Mouse (Mus musculus) limb, embryonic 14.5 days (tissue): ENCODE measurements around the gene Drd4. TPM values are rescaled to one million over a fixed set of nuclear protein-coding genes. Genes with fewer than 3 reads are reported as not detected.
A peak's percentile ranks its signal among the peaks of the same experiment; 100 is the strongest.

ENCODE experiments used
- ATAC-seq: fragments of 200-750 bp; cut with Nextera tagmentation; 2 replicates; pipeline ENCODE4 v1.8.0; 2017; ENCODE audit warnings: low read depth, moderate number of reproducible peaks, moderate TSS enrichment; ENCODE audit not compliant: low FRiP score
- DNase-seq: peaks from one replicate; pipeline ENCODE4 v3.0.0-alpha.2; 2015; ENCODE audit warnings: low spot score
- H3K27ac ChIP-seq: fragments of 300-500 bp; sonication (generic); replicated peaks from 2 replicates; pipeline ENCODE4 v1.5.1; 2014; ENCODE audit warnings: low read depth, mild to moderate bottlenecking, low read length, moderate library complexity, mixed read lengths
- H3K27me3 ChIP-seq: fragments of 300-500 bp; sonication (generic); 2 replicates; pipeline ENCODE4 v1.6.1; 2014; ENCODE audit warnings: low read length, mixed read lengths; ENCODE audit not compliant: control insufficient read depth, insufficient read depth
- H3K36me3 ChIP-seq: fragments of 300-500 bp; sonication (generic); 2 replicates; pipeline ENCODE4 v1.6.1; 2014; ENCODE audit warnings: mild to moderate bottlenecking, low read length, moderate library complexity, mixed read lengths; ENCODE audit not compliant: control insufficient read depth, insufficient read depth
- H3K4me1 ChIP-seq: fragments of 300-500 bp; sonication (generic); 2 replicates; pipeline ENCODE4 v1.6.1; 2014; ENCODE audit warnings: antibody characterized with exemption, low read length, mixed read lengths; ENCODE audit not compliant: control insufficient read depth, insufficient read depth
- H3K4me2 ChIP-seq: fragments of 300-500 bp; sonication (generic); replicated peaks from 2 replicates; pipeline ENCODE4 v1.6.1; 2014; ENCODE audit warnings: low read depth, mild to moderate bottlenecking, low read length, moderate library complexity; ENCODE audit not compliant: severe bottlenecking
- H3K4me3 ChIP-seq: fragments of 300-500 bp; sonication (generic); replicated peaks from 2 replicates; pipeline ENCODE4 v1.5.1; 2014; ENCODE audit warnings: low read length
- H3K9ac ChIP-seq: fragments of 300-500 bp; sonication (generic); 2 replicates; pipeline ENCODE4 v1.6.1; 2014; ENCODE audit warnings: mild to moderate bottlenecking, low read depth, low read length, moderate library complexity; ENCODE audit not compliant: severe bottlenecking
- H3K9me3 ChIP-seq: fragments of 300-500 bp; sonication (generic); 2 replicates; pipeline ENCODE4 v1.6.1; 2016; ENCODE audit warnings: low read length; ENCODE audit not compliant: control insufficient read depth
- POLR2A ChIP-seq: fragments of 200-500 bp; IDR thresholded peaks from 2 replicates; pipeline ENCODE4 v1.8.0; 2012; ENCODE audit warnings: inconsistent platforms, mild to moderate bottlenecking, moderate library complexity, borderline replicate concordance; ENCODE audit not compliant: insufficient read depth, insufficient read length; ENCODE audit errors: extremely low read depth
- WGBS: fragments of 180-500 bp; shearing (Covaris S2); extraction: QIAGEN DNeasy Blood & Tissue Kit; methylation state at CpG from one replicate; pipeline ENCODE4 v1.1.7; 2014; 5-methylcytosine and 5-hydroxymethylcytosine counted together
- polyA plus RNA-seq, 2 experiments: library from polyadenylated mRNA; depleted of rRNA in 1 of 2; stranded (reverse) in 1 of 2; unstranded in 1 of 2; fragments of >200 nt; fragmentation: Nextera tagmentation in 1 of 2; extraction: Ambion mirVana in 1 of 2; gene quantifications; 2 replicates each; pipeline versions ENCODE4 v1.2.1 to v1.2.3; 2012 to 2014

Gene Drd4
- polyA plus RNA-seq, 2 experiments: 1.5 to 3.1 TPM

DNA sequence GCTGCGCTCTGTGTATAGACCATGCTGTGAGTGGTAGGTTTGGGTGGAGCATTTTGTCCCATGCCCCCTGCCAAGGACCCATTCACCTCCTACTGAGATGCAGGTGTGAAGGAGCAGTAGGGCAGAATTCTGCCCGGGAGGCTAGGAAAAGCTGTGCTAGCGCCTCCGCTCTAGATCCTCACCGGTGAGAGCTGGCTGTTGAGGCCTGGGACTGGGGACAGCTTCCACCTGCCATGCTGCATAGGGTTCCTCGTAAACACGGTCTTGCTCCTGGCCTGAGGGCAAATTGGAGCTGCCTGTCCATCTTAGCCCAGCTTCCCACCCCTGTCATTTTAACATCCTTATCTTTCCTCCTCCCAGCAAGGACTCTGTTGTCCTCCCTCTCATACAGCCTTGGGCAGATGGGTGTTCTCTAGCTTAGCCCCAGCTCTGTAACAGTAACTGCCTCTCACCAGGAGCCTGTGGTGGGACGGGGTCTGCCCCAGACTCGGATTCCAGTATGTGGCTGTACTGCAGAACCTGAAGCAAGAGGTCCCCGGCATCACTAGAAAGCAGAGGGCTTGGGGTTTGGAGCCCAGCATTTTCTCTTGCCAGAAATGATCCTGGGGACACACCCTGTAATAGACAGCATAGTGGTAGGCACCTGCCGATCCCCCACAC, 27.6 kb upstream of the Drd4 start:
- ATAC-seq (no peak), DNase-seq (no peak)
- no peak overlapping the region for H3K4me2 ChIP-seq
- 66% methylated on average over 11 of the region's 11 CpGs for WGBS
- peaks cover 53% of the 10 kb centered on the region for H3K36me3 ChIP-seq
- peaks cover 8% of the 10 kb centered on the region; the same call in 1 of the 2 replicates for H3K4me1 ChIP-seq
- no peak for TF ChIP-seq POLR2A
- H3K4me3 ChIP-seq: no peak overlapping the region
- no peak overlapping the region for H3K27ac ChIP-seq
- H3K9ac ChIP-seq: no peak overlapping the region
- H3K27me3 ChIP-seq: no peaks in the 10 kb centered on the region
- H3K9me3 ChIP-seq: no peaks in the 10 kb centered on the region

- peaks cover 46% of the 10 kb centered on the region for H3K36me3 ChIP-seq
- ATAC-seq (0 out of 2 replicates have a peak, but pooled peaks have one; percentile 31), DNase-seq (no peak)
- H3K4me1 ChIP-seq: peaks cover 8% of the 10 kb centered on the region; the same call in 1 of the 2 replicates
- no peak overlapping the region for H3K4me3 ChIP-seq
- no peaks in the 10 kb centered on the region for H3K9me3 ChIP-seq
- 0 out of 2 replicates have a peak overlapping the region, but pooled peaks have one; percentile 80 for H3K4me2 ChIP-seq
- WGBS: 34% methylated on average over 12 of the region's 12 CpGs
- no peak overlapping the region for H3K9ac ChIP-seq
- H3K27ac ChIP-seq: no peak overlapping the region
- no peaks in the 10 kb centered on the region for H3K27me3 ChIP-seq
- TF ChIP-seq POLR2A: no peak
These were observed 26.9 kb upstream of the Drd4 start for GRCm38 (mm10) chr7:141264761-141265410.

GRCm38 (mm10) chr7:141265411-141265738, 26.4 kb upstream of the Drd4 start:
- 37% methylated on average over 11 of the region's 11 CpGs for WGBS
- H3K4me2 ChIP-seq: peak overlapping the region; percentile 80; the same call in 1 of the 2 replicates
- H3K27ac ChIP-seq: no peak overlapping the region
- ATAC-seq: no peak
- no peak for TF ChIP-seq POLR2A
- DNase-seq: no peak
- H3K27me3 ChIP-seq: no peaks in the 10 kb centered on the region
- H3K36me3 ChIP-seq: peaks cover 41% of the 10 kb centered on the region
- no peak overlapping the region for H3K9ac ChIP-seq
- H3K4me3 ChIP-seq: 0 out of 2 replicates have a peak overlapping the region, but pooled peaks have one; percentile 46
- no peaks in the 10 kb centered on the region for H3K9me3 ChIP-seq
- H3K4me1 ChIP-seq: peaks cover 8% of the 10 kb centered on the region; the same call in 1 of the 2 replicates

DNA sequence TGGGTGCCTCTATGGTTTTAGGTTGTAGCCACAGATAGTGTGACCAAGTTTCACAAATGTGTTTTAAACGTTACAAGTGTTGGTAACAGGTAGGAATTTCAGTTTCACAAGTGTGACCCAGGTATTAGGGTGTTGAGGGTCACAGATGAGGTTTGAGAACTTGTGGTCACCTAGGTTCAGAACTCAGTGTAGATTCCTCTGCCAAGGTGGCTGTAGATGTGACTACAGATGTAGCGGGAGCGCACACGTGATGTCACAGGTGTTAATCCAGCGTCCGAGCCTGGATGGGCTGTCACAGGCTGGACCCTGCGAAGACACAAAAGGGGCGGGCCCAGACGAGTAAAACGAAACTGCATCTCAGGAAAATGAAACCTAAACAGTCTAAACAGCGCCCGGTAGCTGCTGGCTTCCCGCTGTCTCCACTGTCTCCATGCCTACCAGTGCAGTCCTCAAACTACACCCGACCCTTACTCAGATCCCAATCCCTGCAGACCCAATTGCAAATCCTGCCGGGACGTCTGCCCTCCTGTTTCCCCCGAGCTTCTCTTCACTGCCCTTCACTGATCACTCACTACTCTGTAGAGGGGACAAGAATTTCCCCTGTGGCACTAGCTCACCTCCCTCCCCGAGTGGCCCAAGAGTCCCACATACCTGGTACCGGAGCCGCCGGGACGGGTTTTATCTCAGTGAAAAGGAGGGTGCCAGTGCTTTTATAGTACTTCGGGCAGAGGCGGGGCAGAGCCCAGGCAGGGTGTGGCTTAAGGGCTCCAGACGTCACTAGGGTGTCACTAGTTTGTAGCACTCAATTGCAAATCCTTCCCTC, 25.9 kb upstream of the Drd4 start, which contains the start of gene Irf7:
Irf7 (minus strand) TSS at position 743 of the 823 bp plus-strand sequence.
- ATAC-seq (peak; percentile 58; the same call in 1 of the 2 replicates), DNase-seq (peak; percentile 46)
- Histone ChIP-seq H3K27me3 (no peaks in the 10 kb centered on the region), H3K9ac (peak within 1 kb of the TSS; percentile 53), H3K4me3 (peak within 1 kb of the TSS; percentile 46), H3K4me2 (peak within 1 kb of the TSS; percentile 80), H3K27ac (no peak within 1 kb of the TSS), H3K4me1 (peaks cover 8% of the 10 kb centered on the region; the same call in 1 of the 2 replicates), H3K36me3 (peaks cover 36% of the 10 kb centered on the region), H3K9me3 (no peaks in the 10 kb centered on the region)
- no peak for TF ChIP-seq POLR2A
- WGBS: 8% methylated on average over 25 of the region's 25 CpGs
